Mouse (Mus musculus): ENCODE results near the gene Zfp276. TPM values are rescaled to one million over a fixed set of nuclear protein-coding genes. Genes with fewer than 3 reads are reported as not detected.
A peak's percentile ranks its signal among the peaks of the same experiment; 100 is the strongest.
"Not testable (repeated sequence)": the region's sequence is repeated elsewhere in the genome, so short reads cannot be mapped to it uniquely, and the experiment has no call there.

The Zfp276 gene
- polyA plus RNA-seq, 1 experiment from 2014 or later: 14.5 TPM

DNA sequence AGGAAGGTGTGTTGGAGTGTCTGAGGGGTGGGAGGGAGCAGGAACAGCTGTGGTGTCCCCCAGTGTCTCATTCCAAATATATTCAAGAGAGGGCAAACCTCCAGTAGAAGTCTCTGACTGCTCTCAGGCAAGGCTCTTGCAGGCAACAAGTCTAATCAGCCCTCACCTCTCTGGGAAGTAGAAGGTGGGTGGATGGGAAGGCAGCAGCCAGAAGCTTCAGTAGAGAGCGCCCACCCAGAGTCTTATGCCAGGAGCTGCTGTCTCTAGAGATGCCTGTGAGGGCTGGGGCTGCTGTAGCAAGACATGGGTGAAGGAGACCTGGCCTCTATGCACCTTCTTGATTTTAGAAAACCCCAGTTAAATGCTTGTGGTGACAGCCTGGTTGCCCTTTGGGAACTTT lies 25.6 kb upstream of the Zfp276 start:
- no peak for ATAC-seq (replicated peaks; ENCODE audit: insufficient number of reproducible peaks, low FRiP score, low TSS enrichment, low read depth)
- 95% methylated on average over 1 of the region's 1 CpGs for WGBS
- no peak overlapping the region for H3K27ac ChIP-seq (replicated peaks; ENCODE audit: low read depth, low read length)

DNA sequence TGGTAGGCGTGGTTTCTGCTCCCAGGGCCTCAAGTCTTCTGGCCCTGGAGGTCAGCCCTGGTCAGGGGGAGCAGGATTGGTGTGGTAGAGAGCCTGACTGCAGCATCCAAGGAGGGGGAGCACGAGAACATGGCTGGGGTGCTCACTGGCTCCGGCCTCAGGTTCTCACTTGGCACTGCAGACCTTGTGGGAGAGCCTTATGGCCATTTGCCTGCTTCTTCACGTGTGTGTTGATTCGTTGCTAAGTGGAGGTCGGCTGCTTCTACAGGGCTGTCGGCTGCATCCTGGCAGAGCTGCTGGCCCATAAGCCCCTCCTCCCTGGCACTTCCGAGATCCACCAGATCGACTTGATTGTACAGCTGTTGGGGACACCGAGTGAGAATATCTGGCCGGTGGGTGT lies 23.7 kb upstream of the Zfp276 start:
- WGBS: 90% methylated on average over 9 of the region's 11 CpGs
- H3K27me3 ChIP-seq (ENCODE audit: control insufficient read depth, insufficient read depth, low read length); ATAC-seq (replicated peaks; ENCODE audit: insufficient number of reproducible peaks, low FRiP score, low TSS enrichment, low read depth); H3K4me3 ChIP-seq (ENCODE audit: low read depth, low read length); H3K4me2 ChIP-seq (ENCODE audit: low read depth, low read length); H3K4me1 ChIP-seq (ENCODE audit: control insufficient read depth, insufficient read depth, low read length); H3K36me3 ChIP-seq (replicated peaks; ENCODE audit: control insufficient read depth, insufficient read depth, low read depth, low read length); DNase-seq (ENCODE audit: low spot score); H3K27ac ChIP-seq (replicated peaks; ENCODE audit: low read depth, low read length); H3K9me3 ChIP-seq (replicated peaks; ENCODE audit: control insufficient read depth, low read length); H3K9ac ChIP-seq (replicated peaks; ENCODE audit: low read length): not testable (repeated sequence)

More for the DNA sequence above, 25.6 kb upstream of the Zfp276 start:
- DNase-seq (ENCODE audit: low spot score): no peak
- no peaks in the 10 kb centered on the region for H3K4me1 ChIP-seq (ENCODE audit: control insufficient read depth, insufficient read depth, low read length)
- H3K9ac ChIP-seq (replicated peaks; ENCODE audit: low read length): no peak overlapping the region
- no peak overlapping the region for H3K4me2 ChIP-seq (ENCODE audit: low read depth, low read length)
- H3K27me3 ChIP-seq (ENCODE audit: control insufficient read depth, insufficient read depth, low read length): no peaks in the 10 kb centered on the region
- H3K36me3 ChIP-seq (replicated peaks; ENCODE audit: control insufficient read depth, insufficient read depth, low read depth, low read length): no peaks in the 10 kb centered on the region
- H3K9me3 ChIP-seq (replicated peaks; ENCODE audit: control insufficient read depth, low read length): no peaks in the 10 kb centered on the region
- H3K4me3 ChIP-seq (ENCODE audit: low read depth, low read length): no peak overlapping the region

DNA sequence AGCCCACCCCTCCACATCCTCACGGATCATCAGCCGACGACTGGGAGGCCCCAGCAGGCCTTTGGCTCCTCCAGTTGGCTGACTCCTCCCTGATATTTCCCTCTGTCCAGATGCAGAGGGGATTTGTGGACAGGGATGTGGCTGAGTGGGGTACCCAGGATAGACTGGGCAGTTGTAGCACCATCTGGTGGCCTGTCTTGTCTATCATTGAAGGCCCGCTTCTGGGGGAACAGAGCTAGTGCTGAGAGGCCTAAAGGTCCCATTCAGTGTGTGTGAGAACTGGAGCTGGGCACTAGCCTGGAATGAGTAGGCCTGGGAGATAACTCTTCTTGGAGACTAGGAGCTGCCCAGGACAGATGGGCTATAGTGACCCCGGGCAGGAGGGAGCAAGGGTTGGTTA lies 22.3 kb upstream of the Zfp276 start:
- DNase-seq (ENCODE audit: low spot score): no peak
- no peaks in the 10 kb centered on the region for H3K4me1 ChIP-seq (ENCODE audit: control insufficient read depth, insufficient read depth, low read length)
- WGBS: 67% methylated on average over 5 of the region's 5 CpGs

DNA sequence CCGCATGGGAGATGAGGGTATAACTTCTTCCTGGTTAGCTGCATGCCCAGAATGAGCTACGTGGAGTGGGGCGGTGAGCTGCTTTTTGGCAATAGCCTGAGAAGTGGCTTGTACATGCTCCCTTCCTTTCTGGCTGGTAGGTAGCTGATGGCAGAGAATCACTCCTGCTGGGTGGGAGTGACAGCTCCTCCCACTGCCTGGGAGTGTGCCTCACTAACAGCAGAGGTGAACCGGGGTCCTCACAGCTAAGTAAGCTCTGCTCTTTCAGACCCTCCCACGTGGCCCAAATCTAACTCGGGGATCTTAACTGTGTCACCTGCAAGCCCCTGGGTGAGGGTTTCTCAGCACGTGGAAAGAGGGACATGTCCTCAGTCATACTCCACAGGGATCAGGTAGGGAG lies 21.4 kb upstream of the Zfp276 start:
- H3K27me3 ChIP-seq (ENCODE audit: control insufficient read depth, insufficient read depth, low read length): peaks cover 9% of the 10 kb centered on the region
- no peaks in the 10 kb centered on the region for H3K36me3 ChIP-seq (replicated peaks; ENCODE audit: control insufficient read depth, insufficient read depth, low read depth, low read length)
- H3K27ac ChIP-seq (replicated peaks; ENCODE audit: low read depth, low read length): no peak overlapping the region
- DNase-seq (ENCODE audit: low spot score) (no peak), ATAC-seq (replicated peaks; ENCODE audit: insufficient number of reproducible peaks, low FRiP score, low TSS enrichment, low read depth) (no peak)
- WGBS: 47% methylated on average over 7 of the region's 7 CpGs
- no peak overlapping the region for H3K4me2 ChIP-seq (ENCODE audit: low read depth, low read length)
- no peaks in the 10 kb centered on the region for H3K4me1 ChIP-seq (ENCODE audit: control insufficient read depth, insufficient read depth, low read length)
- H3K4me3 ChIP-seq (ENCODE audit: low read depth, low read length): no peak overlapping the region
- no peak overlapping the region for H3K9ac ChIP-seq (replicated peaks; ENCODE audit: low read length)
- no peaks in the 10 kb centered on the region for H3K9me3 ChIP-seq (replicated peaks; ENCODE audit: control insufficient read depth, low read length)

More for the DNA sequence above, 22.3 kb upstream of the Zfp276 start:
- no peak for ATAC-seq (replicated peaks; ENCODE audit: insufficient number of reproducible peaks, low FRiP score, low TSS enrichment, low read depth)
- Histone ChIP-seq H3K9me3 (replicated peaks; ENCODE audit: control insufficient read depth, low read length) (no peaks in the 10 kb centered on the region), H3K4me2 (ENCODE audit: low read depth, low read length) (no peak overlapping the region), H3K4me3 (ENCODE audit: low read depth, low read length) (no peak overlapping the region), H3K27me3 (ENCODE audit: control insufficient read depth, insufficient read depth, low read length) (peaks cover 9% of the 10 kb centered on the region), H3K9ac (replicated peaks; ENCODE audit: low read length) (no peak overlapping the region), H3K27ac (replicated peaks; ENCODE audit: low read depth, low read length) (no peak overlapping the region), H3K36me3 (replicated peaks; ENCODE audit: control insufficient read depth, insufficient read depth, low read depth, low read length) (no peaks in the 10 kb centered on the region)

DNA sequence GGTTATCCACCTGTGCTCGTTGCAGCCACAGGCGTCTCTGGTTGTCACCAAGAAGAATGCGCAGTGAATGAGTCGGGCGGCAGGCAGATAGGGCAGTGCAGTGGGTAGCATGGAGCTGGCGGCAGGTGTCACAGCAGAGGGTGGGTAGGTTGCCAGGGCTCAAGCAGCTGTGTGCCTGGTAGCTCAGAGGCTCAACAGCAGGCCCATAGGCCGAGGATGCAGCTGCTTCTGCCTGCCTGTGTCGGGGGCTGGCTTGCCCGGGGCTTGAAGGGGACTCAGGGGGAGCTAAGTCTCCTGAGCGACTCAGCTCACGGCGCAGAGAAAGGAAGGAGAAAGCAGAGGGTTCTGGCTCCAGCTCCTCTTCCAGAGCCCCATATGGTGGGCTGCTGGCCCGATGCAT lies 20.7 kb upstream of the Zfp276 start:
- H3K27me3 ChIP-seq (ENCODE audit: control insufficient read depth, insufficient read depth, low read length): peaks cover 9% of the 10 kb centered on the region
- no peaks in the 10 kb centered on the region for H3K9me3 ChIP-seq (replicated peaks; ENCODE audit: control insufficient read depth, low read length)
- ATAC-seq (replicated peaks; ENCODE audit: insufficient number of reproducible peaks, low FRiP score, low TSS enrichment, low read depth) (no peak), DNase-seq (ENCODE audit: low spot score) (no peak)
- no peaks in the 10 kb centered on the region for H3K36me3 ChIP-seq (replicated peaks; ENCODE audit: control insufficient read depth, insufficient read depth, low read depth, low read length)
- 59% methylated on average over 13 of the region's 13 CpGs for WGBS
- no peak overlapping the region for H3K27ac ChIP-seq (replicated peaks; ENCODE audit: low read depth, low read length)
- no peak overlapping the region for H3K4me3 ChIP-seq (ENCODE audit: low read depth, low read length)
- H3K9ac ChIP-seq (replicated peaks; ENCODE audit: low read length): no peak overlapping the region
- H3K4me2 ChIP-seq (ENCODE audit: low read depth, low read length): no peak overlapping the region
- H3K4me1 ChIP-seq (ENCODE audit: control insufficient read depth, insufficient read depth, low read length): no peaks in the 10 kb centered on the region

- ATAC-seq (replicated peaks; ENCODE audit: insufficient number of reproducible peaks, low FRiP score, low TSS enrichment, low read depth) (no peak), DNase-seq (ENCODE audit: low spot score) (no peak)
- Histone ChIP-seq H3K4me3 (ENCODE audit: low read depth, low read length) (no peak overlapping the region), H3K27me3 (ENCODE audit: control insufficient read depth, insufficient read depth, low read length) (peaks cover 9% of the 10 kb centered on the region), H3K36me3 (replicated peaks; ENCODE audit: control insufficient read depth, insufficient read depth, low read depth, low read length) (no peaks in the 10 kb centered on the region), H3K9me3 (replicated peaks; ENCODE audit: control insufficient read depth, low read length) (no peaks in the 10 kb centered on the region), H3K4me2 (ENCODE audit: low read depth, low read length) (no peak overlapping the region), H3K4me1 (ENCODE audit: control insufficient read depth, insufficient read depth, low read length) (no peaks in the 10 kb centered on the region), H3K9ac (replicated peaks; ENCODE audit: low read length) (no peak overlapping the region), H3K27ac (replicated peaks; ENCODE audit: low read depth, low read length) (no peak overlapping the region)
- 75% methylated on average over 11 of the region's 11 CpGs for WGBS
Measured at GRCm38 (mm10) chr8:123233760-123234159, 20.2 kb upstream of the Zfp276 start.

DNA sequence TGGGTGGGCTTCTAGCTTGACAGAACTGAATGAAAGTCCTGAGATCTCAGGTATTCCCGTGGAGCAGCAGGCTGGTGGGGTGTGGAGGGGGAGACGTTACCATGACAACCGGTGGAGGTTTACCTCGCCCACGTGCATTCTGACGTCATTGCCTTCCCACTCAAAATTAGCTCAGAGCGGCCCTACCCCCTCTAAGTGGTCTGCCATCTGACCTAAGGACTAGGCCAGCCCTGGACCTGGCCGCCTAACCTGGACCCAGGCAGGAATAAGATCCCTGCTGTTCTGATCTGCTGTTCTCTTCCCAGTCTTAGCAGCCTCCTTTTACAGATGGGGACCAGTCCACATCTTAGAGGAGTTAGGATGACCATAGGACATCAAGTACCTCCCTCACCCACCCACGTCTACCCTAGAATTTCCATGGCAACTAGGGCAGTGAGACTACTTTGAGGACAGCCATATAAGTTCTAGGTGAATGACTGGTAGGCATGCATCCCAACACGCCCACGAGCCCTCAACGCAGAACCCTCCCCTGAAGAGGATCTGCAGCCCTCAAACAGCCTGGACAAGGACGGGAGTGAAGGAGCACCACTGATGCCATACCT lies 19.0 kb upstream of the Zfp276 start:
- Histone ChIP-seq H3K9me3 (replicated peaks; ENCODE audit: control insufficient read depth, low read length) (no peaks in the 10 kb centered on the region), H3K4me3 (ENCODE audit: low read depth, low read length) (peak overlapping the region; percentile 47), H3K4me1 (ENCODE audit: control insufficient read depth, insufficient read depth, low read length) (no peaks in the 10 kb centered on the region), H3K9ac (replicated peaks; ENCODE audit: low read length) (peak overlapping the region; percentile 49; the same call in 1 of the 2 replicates), H3K27ac (replicated peaks; ENCODE audit: low read depth, low read length) (no peak overlapping the region), H3K4me2 (ENCODE audit: low read depth, low read length) (peak overlapping the region; percentile 88), H3K36me3 (replicated peaks; ENCODE audit: control insufficient read depth, insufficient read depth, low read depth, low read length) (no peaks in the 10 kb centered on the region), H3K27me3 (ENCODE audit: control insufficient read depth, insufficient read depth, low read length) (peaks cover 9% of the 10 kb centered on the region)
- ATAC-seq (replicated peaks; ENCODE audit: insufficient number of reproducible peaks, low FRiP score, low TSS enrichment, low read depth): no peak
- no peak for DNase-seq (ENCODE audit: low spot score)
- WGBS: 37% methylated on average over 13 of the region's 13 CpGs

GRCm38 (mm10) chr8:123235520-123236497 lies 18.2 kb upstream of the Zfp276 start, which contains the start of gene Spata2l:
Gene Spata2l, minus strand, starts transcription at chr8:123236233.
- peak; percentile 92 for DNase-seq (ENCODE audit: low spot score)
- Histone ChIP-seq H3K9ac (replicated peaks; ENCODE audit: low read length) (peak within 1 kb of the TSS; percentile 49), H3K4me2 (ENCODE audit: low read depth, low read length) (peak within 1 kb of the TSS; percentile 88), H3K4me1 (ENCODE audit: control insufficient read depth, insufficient read depth, low read length) (no peaks in the 10 kb centered on the region), H3K4me3 (ENCODE audit: low read depth, low read length) (peak within 1 kb of the TSS; percentile 47), H3K9me3 (replicated peaks; ENCODE audit: control insufficient read depth, low read length) (no peaks in the 10 kb centered on the region), H3K27me3 (ENCODE audit: control insufficient read depth, insufficient read depth, low read length) (peaks cover 9% of the 10 kb centered on the region), H3K27ac (replicated peaks; ENCODE audit: low read depth, low read length) (no peak within 1 kb of the TSS; the same call in 1 of the 2 replicates), H3K36me3 (replicated peaks; ENCODE audit: control insufficient read depth, insufficient read depth, low read depth, low read length) (no peaks in the 10 kb centered on the region)
- ATAC-seq (replicated peaks; ENCODE audit: insufficient number of reproducible peaks, low FRiP score, low TSS enrichment, low read depth): peak; percentile 86
- 1% methylated on average over 57 of the region's 57 CpGs for WGBS
